Mouse (Mus musculus) ES-Bruce4 (cell line): Measurements from ENCODE around the gene Mpig6b.

Source experiments
- CTCF ChIP-seq: IDR thresholded peaks from one replicate; pipeline ENCODE4 v1.8.1; 2011; ENCODE audit warnings: low read depth, low read length
- POLR2A ChIP-seq: IDR thresholded peaks from one replicate; pipeline ENCODE4 v1.8.1; 2011; ENCODE audit warnings: low read length; ENCODE audit not compliant: insufficient read depth

DNA sequence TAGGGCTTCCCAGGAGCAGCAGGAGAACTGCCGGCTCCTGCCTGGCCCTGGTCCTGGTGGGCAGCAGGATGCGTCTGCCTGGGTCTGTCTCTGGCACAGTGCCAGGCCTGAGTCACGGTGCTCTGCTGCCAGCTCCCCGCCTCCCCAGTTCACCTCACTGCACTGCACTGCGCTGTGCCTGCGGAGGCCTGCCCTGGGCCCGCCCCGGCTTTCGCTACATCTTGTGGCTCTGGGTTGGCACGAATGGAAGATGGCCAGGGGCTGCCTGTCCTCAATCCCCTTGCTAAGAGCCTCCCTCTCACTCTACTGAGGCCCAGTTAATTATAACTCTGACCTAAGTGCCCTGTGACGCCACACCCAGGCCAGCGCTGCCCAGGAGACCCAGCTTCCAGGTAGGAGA lies 49.6 kb downstream of the Mpig6b start, which contains the start of gene Vwa7:
- no peak for TF ChIP-seq CTCF
- no peak for TF ChIP-seq POLR2A
